Mouse (Mus musculus): ENCODE results near the gene Cmss1.

DNA sequence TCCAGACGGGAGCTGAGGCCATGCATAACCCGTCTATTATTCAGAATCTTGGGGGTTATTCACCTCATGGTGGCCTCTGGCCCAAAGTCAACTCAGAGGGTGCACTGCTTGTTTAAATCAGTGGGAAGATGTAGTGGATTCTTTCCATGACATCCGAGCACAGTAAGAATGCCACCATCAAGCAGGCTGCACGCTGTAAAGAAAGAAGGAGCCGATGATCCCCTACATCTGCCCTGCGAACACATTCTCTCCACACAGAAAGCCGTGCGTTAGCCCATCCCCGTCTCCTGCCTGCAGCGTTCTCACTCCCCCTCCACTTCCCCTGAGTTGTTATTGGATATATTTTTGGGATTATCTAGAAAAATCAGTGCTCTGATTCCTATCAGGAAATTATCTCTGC lies 180.0 kb downstream of the Cmss1 start:
- TF ChIP-seq CTCF (IDR thresholded peaks at IDR 0.05; ENCODE audit: low read depth): no peak
- TF ChIP-seq EP300 (optimal IDR thresholded peaks at IDR 0.05): no peak

Measured in stomach, postnatal 0 days (tissue).